Mouse (Mus musculus): ENCODE data around the gene Pkig.
A peak's percentile ranks its signal among the peaks of the same experiment; 100 is the strongest.

The Pkig gene

GRCm38 (mm10) chr2:163710000-163710399 is 51.8 kb downstream of the Pkig start:
- no peak for DNase-seq (ENCODE audit: low spot score in 2 of 2)

GRCm38 (mm10) chr2:163710606-163711159 is 52.5 kb downstream of the Pkig start:
- DNase-seq (ENCODE audit: low spot score in 2 of 2), result peak; percentile 66 to 79

GRCm38 (mm10) chr2:163711368-163711868 is 53.2 kb downstream of the Pkig start:
- peak in 1 of 2 experiments; percentile 56 for DNase-seq (ENCODE audit: low spot score in 2 of 2)

DNA sequence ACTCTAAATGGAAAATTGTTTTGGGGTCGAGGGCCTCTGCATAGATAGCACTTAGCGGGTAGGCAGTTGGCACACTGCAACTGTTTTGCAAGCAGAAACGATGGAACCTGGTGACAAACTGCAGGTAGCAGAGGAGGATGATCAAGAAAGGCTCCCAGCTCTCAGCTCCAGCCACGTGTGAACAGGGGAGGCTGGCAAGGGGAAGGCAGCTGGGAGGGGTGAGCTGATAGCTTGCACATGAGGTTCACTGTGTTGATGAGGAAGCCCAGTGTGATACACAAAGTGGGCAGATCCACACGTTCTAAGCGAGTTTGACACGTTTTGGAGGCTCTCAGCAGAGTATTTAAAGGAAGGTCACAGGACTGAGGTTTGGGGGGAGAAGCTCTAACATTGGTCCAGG is 54.3 kb downstream of the Pkig start:
- no peak for DNase-seq (ENCODE audit: low spot score in 2 of 2)

DNA sequence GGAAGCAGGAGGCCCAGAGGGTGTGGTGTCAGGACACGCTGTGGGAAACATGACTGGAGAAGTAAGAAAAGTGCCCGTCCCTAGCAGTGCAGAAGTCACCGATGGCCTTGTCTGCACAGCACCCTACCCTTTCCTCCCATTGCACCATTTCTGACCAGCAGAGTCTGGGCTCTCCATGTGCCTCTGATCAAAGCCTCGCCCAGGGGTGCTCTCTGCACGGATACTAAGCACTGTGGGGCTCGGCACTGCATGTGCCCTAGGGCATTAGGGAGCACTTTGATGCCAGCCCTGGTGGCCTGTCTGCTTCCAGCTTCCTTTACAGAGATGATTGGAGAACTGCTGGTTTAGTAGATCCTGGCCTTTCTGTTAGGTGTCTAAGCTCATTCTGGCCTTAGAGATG is 54.7 kb downstream of the Pkig start:
- DNase-seq (ENCODE audit: low spot score in 2 of 2), result no peak

GRCm38 (mm10) chr2:163713340-163713739 is 55.2 kb downstream of the Pkig start:
- DNase-seq (ENCODE audit: low spot score in 2 of 2), result no peak

DNA sequence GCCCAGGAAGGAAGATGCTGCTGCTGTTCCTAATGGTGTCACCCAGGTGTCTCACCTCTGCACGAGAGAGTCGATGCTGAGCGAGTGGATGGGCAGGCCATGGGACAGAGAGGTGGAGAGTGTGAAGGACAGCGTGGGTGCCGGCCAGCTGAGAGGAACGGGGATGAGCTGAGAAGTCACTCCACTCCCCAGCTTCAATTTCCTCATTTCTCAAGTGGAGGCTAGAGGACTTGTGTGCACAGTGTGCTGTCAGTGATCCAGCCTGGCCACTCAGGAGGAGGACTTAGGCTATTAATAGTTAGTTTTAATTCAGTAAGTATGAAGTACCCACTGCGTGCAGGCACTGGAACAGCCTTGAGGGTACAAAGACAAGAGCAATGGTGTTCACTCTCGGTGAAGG is 58.3 kb downstream of the Pkig start:
- DNase-seq (ENCODE audit: low spot score in 2 of 2), result no peak

DNA sequence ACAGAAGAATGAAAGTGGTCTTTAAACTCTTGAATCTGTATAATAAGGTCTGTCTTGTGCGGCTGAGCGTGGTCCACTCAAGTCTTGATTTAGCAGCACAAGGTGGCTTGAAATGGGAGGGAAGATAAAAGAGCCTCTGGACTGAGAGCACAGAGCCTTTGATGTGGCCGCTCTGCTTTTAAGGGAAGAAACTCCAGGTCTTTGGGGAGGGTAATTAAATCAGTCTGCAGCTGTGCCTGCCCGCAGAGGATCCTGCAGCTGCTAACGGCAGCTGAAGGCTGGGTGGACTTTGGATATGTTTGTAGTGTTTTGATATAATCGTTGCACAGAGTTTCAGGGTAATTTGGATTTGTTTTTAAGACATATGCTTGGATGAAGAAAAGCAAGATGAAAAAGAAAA is 58.7 kb downstream of the Pkig start:
- no peak for DNase-seq (ENCODE audit: low spot score in 2 of 2)

- no peak for DNase-seq (ENCODE audit: low spot score in 2 of 2)
These were observed 60.3 kb downstream of the Pkig start for GRCm38 (mm10) chr2:163718526-163718925.

DNA sequence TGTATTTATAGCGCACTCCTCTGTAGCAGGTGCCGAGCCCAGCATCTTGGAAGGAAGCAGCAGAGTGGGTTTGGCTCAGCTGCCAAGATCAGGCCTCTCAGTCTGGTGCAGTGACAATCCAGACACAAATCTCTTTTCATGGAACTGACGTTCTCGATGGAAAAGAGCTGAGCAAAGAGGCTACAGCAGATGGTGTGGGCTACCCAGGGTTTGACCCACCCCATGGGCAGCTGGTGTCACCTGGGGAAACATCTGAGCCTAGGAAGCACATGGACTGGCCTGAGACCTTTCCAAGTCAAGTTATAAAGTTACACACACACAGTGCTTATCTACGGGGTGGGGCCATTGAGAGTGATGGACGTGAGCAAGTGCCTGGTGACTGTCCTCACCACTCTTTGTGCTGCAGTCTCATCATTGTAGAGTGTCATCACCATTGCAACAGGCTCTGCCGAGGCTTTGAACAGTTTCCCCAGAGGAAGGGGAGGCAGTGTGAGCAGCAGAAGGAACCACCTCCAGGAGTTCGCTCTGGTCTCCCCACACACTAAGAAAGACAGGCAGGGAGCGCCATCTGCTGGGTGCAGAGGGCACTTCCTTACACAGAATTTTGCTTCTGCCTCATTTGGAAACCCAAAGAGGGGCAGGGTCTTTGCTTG is 60.9 kb downstream of the Pkig start:
- peak; percentile 59 to 77 for DNase-seq (ENCODE audit: low spot score in 2 of 2)

DNA sequence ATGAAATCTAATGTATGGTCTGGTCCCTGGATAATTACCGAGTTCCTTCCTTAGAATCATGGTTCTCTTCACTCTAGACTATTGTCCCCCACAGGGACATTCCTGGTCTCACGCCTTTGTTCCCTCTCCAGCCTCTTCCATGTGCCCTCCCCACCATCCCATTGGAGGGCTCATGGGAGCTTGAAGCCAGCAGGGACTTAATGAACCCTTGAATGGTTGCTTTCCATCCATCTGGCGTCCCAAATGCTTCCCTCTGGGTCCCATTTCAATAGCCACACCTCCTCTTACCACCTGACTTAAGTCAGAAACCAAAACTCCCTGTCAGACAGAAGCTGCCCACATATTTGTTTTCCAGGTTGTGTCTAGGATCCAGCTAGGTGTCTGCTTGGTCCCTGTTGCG is 61.4 kb downstream of the Pkig start:
- no peak for DNase-seq (ENCODE audit: low spot score in 2 of 2)

- DNase-seq (ENCODE audit: low spot score in 2 of 2), result no peak
These were observed 64.4 kb downstream of the Pkig start for GRCm38 (mm10) chr2:163722550-163722949.

GRCm38 (mm10) chr2:163726766-163727393 is 68.7 kb downstream of the Pkig start:
- DNase-seq (ENCODE audit: low spot score in 2 of 2), result no peak

- no peak for DNase-seq (ENCODE audit: low spot score in 2 of 2)
These were observed 70.1 kb downstream of the Pkig start for GRCm38 (mm10) chr2:163728300-163728699.

- DNase-seq (ENCODE audit: low spot score in 2 of 2), result no peak
These were observed 73.8 kb downstream of the Pkig start for GRCm38 (mm10) chr2:163732021-163732420.

DNA sequence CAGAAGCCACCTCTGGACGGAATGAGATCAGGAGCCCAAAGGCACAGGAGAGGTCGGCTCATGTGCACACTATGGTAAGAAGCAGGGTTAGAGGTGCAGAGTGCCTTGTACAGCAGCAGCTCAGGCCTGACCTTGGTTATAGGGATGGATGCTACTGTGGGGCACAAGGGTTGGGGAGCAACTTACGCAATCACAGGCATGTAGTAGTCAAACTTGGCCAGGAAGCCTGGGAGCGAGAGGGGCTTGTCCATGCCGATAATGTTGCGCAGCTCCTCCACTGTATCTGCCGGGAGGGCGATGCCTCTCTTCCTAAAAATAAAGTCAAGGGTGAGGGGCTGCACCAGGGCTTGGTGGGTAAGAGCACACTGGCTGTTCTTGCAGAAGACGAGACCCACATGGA is 77.0 kb downstream of the Pkig start:
- no peak for DNase-seq (ENCODE audit: low spot score in 2 of 2)

GRCm38 (mm10) chr2:163735980-163736379 is 77.8 kb downstream of the Pkig start:
- DNase-seq (ENCODE audit: low spot score in 2 of 2), result peak; percentile 79 to 85

DNA sequence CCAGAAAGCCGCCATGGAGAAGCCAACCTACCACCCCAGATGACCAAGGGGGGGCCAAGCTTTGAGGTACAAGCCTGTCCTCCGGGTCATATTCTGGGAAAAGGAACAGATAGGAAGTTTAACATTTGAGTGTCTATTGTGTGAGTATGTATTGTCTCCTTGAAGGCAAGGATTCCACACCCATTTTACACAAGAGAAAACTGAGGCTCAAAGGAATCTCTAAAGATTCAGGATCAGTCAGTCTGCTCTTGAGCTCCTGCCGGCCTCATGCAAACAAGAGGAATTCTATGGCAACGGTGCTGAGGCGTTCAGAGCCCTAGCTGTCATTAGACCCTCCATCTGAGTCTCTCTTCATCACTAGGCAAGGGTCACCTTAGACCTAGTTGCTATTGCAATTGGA is 84.5 kb downstream of the Pkig start:
- no peak for DNase-seq (ENCODE audit: low spot score in 2 of 2)

DNA sequence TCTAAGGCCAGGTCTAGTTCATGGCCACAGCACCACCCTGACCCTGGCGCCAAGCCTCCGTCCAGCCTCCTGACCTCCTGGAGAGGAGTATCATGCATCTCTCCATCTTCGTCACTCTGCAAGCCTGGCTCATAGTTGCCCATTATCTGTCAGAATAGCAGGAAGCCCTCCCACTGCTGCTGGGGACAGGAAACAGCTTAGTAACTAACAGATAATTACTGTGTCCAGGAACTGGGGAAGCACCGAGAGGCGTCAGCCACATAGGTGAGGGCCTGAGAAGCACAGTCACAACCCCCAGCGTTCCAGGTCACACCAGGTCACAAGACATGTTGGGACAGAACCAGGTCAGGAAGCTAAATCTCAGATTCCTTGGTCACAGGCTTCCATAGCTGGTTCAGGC is 85.2 kb downstream of the Pkig start:
- DNase-seq (ENCODE audit: low spot score in 2 of 2), result no peak

DNA sequence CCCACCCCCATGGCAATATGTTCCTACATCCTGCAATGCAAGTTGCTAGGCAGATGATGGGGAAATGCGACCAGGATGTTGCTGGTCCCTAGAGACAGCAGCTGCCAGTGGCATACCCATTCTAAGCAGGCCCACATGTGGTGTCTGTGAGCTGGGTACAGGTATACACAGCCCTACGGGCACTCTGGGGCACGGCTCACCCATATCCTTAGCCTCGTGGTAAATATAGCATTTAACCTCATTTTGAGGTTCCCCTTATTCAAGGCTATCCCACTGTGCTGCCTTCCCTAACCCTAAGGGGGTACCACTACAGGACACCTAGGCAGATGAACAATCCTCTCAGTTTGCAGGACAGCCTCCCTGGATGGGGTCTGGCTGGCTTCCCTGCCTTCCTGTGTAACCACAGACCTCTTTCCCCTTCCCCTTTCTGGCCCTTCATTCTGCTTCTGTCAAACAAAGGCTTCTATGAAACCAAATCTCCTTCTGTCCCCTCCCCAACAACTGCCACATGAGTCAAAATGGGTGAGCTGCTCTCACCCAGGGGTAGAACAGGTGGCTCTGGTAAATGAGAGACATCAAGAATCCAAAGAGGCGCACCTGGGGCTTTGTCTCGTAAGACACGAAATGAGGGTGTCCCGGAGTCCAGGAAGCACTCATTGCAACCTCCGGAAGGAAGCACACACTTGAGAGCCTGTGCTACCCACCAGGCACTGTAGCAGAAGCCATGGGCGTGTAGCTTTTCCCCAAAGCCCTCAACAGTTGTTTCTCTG is 86.8 kb downstream of the Pkig start:
- DNase-seq (ENCODE audit: low spot score in 2 of 2), result no peak

DNA sequence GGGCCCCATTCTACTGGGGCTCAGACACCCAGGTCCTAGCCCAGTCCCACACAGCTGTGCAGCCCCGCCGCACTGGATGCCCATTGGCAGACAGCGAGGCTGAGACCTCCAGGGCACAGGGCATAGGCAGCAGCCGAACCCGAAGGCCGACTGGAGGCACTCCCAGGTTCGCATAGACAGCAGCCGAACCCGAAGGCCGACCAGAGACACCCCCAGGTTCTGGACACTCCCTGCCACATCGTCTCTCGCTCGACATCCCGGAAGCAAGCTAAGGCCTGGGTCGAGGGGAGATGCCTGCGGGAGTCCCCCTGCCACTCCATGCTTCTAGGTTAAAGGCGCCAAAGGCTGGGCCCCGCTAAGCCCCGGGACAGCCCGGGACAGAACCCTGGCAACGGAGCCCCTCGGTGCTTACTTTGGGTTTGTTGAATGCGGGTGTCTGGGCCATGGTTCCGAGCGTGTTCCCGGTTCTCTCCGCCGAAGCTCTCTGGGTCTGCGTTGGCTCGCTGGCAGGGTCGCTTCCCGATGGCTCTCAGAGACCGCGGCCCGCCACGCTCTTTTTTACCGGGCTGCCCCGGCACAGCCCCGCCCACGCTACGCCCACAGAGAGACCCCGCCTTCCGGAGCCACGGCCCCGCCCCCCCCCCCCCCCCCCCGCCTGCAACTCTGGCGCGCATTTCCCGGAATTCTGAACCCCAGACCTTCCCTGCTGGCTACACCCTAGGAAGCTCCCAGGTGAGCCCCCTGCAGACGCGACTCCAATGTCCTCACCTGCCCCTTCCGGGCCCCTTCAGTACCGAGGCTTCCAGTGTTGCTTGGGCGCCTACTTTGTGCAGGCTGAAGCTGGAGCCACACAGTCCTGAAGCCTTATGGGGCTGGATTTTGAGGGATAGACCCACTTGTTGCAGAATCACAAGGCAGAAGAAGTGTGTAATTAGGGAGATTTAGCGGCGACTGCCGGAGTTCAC is 91.7 kb downstream of the Pkig start, which contains the start of gene Ada:
Gene Ada (minus strand): TSS at position 593 of the 965 bp plus-strand sequence.
- DNase-seq (ENCODE audit: low spot score in 2 of 2), result peak; percentile 21 to 39

All from heart, adult 9 months (tissue).